Mouse (Mus musculus) left cerebral cortex, adult 9 months (tissue): Measurements from ENCODE around the gene Vmn1r74.
"Not testable (repeated sequence)": the region's sequence is repeated elsewhere in the genome, so short reads cannot be mapped to it uniquely, and the experiment has no call there.

Experiments
- DNase-seq, 2 experiments: peaks; one replicate each; pipeline ENCODE4 v3.0.0; 2022; ENCODE audit warnings: low spot score in 2 of 2

Vmn1r74 gene

DNA sequence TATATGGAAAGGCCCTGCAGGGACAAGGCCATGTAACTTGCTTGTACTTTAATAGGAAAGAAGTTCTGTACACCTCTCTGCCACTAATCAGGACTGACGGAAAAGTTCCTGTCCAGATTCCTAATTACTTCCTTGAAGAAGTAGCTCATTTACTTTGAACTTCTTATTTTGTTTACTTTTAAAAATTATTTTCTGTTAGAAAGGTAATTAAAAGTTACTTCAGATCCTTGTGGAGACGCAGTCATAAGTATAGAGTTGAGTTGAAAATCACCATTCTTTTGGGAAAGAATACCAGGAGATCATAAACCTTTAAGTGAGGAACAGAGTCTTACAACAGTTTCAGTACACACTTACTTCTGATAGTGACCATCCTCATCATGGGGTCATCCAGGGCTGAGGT, at the start of gene Vmn1r74:
Gene Vmn1r74, plus strand, starts transcription at position 301 of the 400 bp plus-strand sequence.
- no peak for DNase-seq

DNA sequence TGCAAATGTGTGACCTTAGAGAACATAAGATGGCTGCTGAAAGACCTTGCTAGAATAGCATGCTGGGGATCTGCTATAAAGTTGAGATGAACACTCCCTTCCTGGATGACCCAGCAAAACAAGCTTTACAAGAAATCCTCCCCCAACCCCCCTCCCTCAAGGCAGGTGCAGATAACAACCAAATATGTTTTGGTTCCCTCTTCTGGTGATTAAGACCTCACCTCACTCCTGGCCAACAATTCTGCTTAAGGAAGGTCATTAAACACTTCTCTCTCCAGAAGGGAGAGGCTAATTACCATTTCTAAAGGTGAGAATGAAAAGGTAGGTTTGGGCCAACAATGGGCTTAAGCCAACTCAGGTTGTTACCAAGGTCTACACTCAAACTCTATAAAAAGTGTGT, 20.0 kb upstream of the Vmn1r74 start:
- DNase-seq, result no peak

DNA sequence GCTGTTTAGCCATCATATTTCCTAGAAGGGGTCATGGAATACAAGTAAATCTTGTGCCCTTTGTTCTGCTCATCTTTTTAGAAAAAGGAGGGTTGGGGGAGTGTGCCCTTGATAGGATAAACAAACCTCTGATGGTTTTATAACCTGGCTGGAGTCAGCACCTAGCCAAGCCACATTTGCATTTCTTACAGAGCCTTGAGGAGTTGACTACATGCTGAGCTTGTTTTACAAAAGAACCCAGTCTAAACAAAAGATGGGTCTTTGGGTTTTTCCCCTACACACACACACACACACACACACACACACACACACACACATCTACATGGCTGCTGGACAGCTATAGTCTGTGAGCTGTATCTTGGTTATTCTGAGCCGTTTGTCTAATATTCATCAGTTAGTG, 11.6 kb upstream of the Vmn1r74 start:
- DNase-seq, result no peak

DNA sequence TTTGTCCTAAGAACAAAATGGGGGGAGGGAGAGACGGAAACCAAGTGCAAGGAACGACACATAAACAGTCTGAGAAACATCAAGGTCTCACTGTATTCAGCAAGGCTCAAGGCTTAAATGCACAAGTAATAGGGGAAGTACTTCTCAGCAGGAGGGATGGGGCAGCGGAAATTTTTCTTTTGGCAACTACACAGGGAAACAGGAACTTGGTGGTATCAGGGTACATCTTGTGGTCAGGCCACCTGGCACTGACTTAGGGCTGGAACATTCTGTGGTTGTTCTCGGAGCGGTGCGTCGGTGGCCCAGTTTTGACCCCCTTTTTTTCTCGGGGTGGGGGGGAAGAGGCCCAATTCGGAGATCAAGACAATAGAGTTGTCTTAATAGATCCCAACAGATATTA, 10.5 kb upstream of the Vmn1r74 start:
- not testable (repeated sequence) for DNase-seq

DNA sequence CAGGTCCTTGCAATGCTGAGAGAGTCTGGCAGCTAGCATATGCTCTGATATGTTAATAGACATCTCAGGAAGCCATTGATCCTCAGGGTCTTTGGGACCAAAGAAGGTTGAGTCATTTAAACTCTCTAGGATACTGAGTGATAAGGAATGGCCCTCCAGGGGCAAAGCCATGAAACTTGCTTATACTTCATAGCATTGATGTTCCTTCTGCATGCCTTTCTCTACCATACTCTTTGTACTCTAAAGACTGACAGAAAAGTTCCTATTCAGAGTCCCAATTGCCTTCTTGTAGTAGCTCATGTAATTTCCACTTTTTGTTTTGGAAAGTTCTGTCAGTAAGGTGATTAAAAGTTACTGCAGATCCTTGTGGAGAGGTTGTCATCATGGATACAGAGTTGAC, 40.5 kb downstream of the Vmn1r74 start, which contains the start of gene Vmn1r75:
Gene Vmn1r75, plus strand, starts transcription at position 301 of the 400 bp plus-strand sequence.
- DNase-seq, result no peak
